Mouse (Mus musculus) bone marrow macrophage, adult 2 months (primary cell): ENCODE measurements around the gene Galnt3.

Experiments used
- CTCF ChIP-seq: IDR thresholded peaks from 2 replicates; pipeline ENCODE4 v1.5.1; 2012; ENCODE audit warnings: low read depth, mild to moderate bottlenecking, low read length, moderate library complexity
- POLR2A ChIP-seq: IDR thresholded peaks from 2 replicates; pipeline ENCODE4 v1.6.1; 2012; ENCODE audit warnings: mild to moderate bottlenecking, low read depth, low read length, borderline replicate concordance

GRCm38 (mm10) chr2:66040611-66041010, 84.2 kb downstream of the Galnt3 start:
- no peak for TF ChIP-seq POLR2A
- no peak for TF ChIP-seq CTCF
